Mouse (Mus musculus) forebrain, embryonic 14.5 days (tissue): ENCODE measurements at regions not wholly inside any gene's neighbourhood (a gene's known extent, or its start where the extent isn't known, plus 50 kb on each side); places are given as distances from the start of the nearest gene placed in this dataset.

Source experiments
- ATAC-seq: fragments of 200-750 bp; cut with Nextera tagmentation; 2 replicates; pipeline ENCODE4 v1.8.0; 2017; ENCODE audit warnings: mild to moderate bottlenecking, moderate library complexity
- DNase-seq: peaks from one replicate; pipeline ENCODE4 v3.0.0-alpha.2; 2015; ENCODE audit warnings: low spot score
- H3K27ac ChIP-seq: fragments of 300-500 bp; sonication (generic); 2 replicates; pipeline ENCODE4 v1.5.1; 2014; ENCODE audit warnings: low read depth, mild to moderate bottlenecking, control low read depth, low read length, moderate library complexity
- H3K27me3 ChIP-seq: fragments of 300-500 bp; sonication (generic); replicated peaks from 2 replicates; pipeline ENCODE4 v1.6.1; 2014; ENCODE audit warnings: low read length, control low read depth, mixed read lengths; ENCODE audit not compliant: control insufficient read depth, insufficient read depth
- H3K36me3 ChIP-seq: fragments of 300-500 bp; sonication (generic); 2 replicates; pipeline ENCODE4 v1.6.1; 2014; ENCODE audit warnings: low read length, control low read depth; ENCODE audit not compliant: control insufficient read depth, insufficient read depth
- H3K4me1 ChIP-seq: fragments of 300-500 bp; sonication (generic); 2 replicates; pipeline ENCODE4 v1.6.1; 2014; ENCODE audit warnings: antibody characterized with exemption, low read length, control low read depth; ENCODE audit not compliant: control insufficient read depth, insufficient read depth
- H3K4me2 ChIP-seq: fragments of 300-500 bp; sonication (generic); 2 replicates; pipeline ENCODE4 v1.6.1; 2014; ENCODE audit warnings: mild to moderate bottlenecking, control low read depth, low read length
- H3K4me3 ChIP-seq: fragments of 300-500 bp; sonication (generic); 2 replicates; pipeline ENCODE4 v1.5.1; 2014; ENCODE audit warnings: low read depth, low read length, control low read depth
- H3K9ac ChIP-seq: fragments of 300-500 bp; sonication (generic); 2 replicates; pipeline ENCODE4 v1.6.1; 2014; ENCODE audit warnings: mild to moderate bottlenecking, low read length, control low read depth, moderate library complexity
- H3K9me3 ChIP-seq: fragments of 300-500 bp; sonication (generic); replicated peaks from 2 replicates; pipeline ENCODE4 v1.6.1; 2016; ENCODE audit warnings: low read length, control low read depth, mixed read lengths; ENCODE audit not compliant: control insufficient read depth
- WGBS: fragments of 180-500 bp; shearing (Covaris S2); extraction: QIAGEN DNeasy Blood & Tissue Kit; methylation state at CpG from one replicate; pipeline ENCODE4 v1.1.7; 2014; 5-methylcytosine and 5-hydroxymethylcytosine counted together

DNA sequence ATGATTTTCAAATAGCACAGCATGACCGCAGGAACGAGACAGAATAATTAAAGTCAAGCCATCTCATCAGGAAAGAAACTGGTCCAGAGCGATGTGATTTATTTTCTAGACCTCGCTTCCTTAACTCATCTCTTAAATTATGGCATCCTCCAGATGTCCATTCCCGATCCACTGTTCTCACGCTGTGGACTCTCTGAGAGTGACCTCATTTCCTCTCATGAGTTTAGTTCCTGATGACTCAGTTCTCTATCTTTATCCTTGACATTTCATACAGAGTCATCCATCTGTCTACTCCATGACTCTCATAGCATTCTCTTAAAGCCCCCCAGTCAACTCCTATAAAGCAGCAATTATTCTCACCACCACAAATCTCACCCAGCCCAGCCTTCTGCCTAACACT, 103.2 kb upstream of the Spry2 start:
- 92% methylated on average over 6 of the region's 6 CpGs for WGBS
- H3K4me2 ChIP-seq: no peak overlapping the region
- no peaks in the 10 kb centered on the region for H3K27me3 ChIP-seq
- H3K9ac ChIP-seq: no peak overlapping the region
- no peak overlapping the region for H3K4me3 ChIP-seq
- DNase-seq: no peak
- H3K36me3 ChIP-seq: no peaks in the 10 kb centered on the region
- no peak overlapping the region for H3K27ac ChIP-seq
- H3K4me1 ChIP-seq: no peaks in the 10 kb centered on the region
- no peaks in the 10 kb centered on the region for H3K9me3 ChIP-seq
- ATAC-seq: no peak

DNA sequence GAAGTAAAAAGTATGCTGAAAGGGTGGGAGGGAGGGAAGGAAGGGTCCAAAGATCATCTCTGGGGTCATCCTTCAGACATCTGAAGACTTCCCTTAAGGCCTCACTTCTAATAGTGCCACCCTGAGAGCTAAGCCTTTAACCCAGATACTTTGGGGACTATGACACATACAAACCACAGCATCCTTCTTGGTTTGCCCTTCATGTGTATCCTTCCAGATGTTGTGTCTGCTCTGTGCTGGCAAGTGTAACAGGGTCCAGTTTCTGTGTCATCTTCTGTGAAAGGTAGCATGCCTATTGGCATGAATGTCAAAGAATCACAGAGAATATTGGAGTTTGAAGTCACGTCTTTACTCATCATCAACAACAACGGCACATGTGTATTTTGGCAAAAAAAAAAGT, 98.2 kb upstream of the Trim52 start:
- Histone ChIP-seq H3K4me2 (no peak overlapping the region), H3K36me3 (no peaks in the 10 kb centered on the region), H3K27ac (no peak overlapping the region), H3K9me3 (no peaks in the 10 kb centered on the region), H3K4me3 (no peak overlapping the region), H3K9ac (no peak overlapping the region), H3K27me3 (no peaks in the 10 kb centered on the region), H3K4me1 (no peaks in the 10 kb centered on the region)
- no peak for DNase-seq
- WGBS: 97% methylated on average over 2 of the region's 2 CpGs
- no peak for ATAC-seq

DNA sequence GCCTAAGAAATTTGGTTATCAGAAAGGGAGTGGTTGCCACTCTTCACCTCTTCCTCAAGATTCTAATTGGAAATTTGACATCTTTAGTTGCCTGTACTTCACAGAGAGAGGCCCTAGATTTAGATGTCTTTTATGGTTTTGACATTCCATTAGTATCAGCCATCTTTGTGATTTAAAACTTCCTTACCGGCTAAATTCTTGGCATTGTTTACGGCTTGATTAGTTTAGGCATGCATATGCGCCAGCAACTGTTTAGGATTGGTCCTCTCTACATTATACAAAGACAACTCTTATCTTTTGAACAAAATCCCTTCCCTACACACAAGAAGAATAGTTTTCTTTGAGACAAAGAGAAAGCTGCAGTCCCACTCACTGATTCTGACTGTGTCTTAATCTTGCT, 97.0 kb upstream of the Trim52 start:
- DNase-seq: no peak
- H3K36me3 ChIP-seq: no peaks in the 10 kb centered on the region
- no peaks in the 10 kb centered on the region for H3K9me3 ChIP-seq
- no peaks in the 10 kb centered on the region for H3K27me3 ChIP-seq
- H3K9ac ChIP-seq: no peak overlapping the region
- no peak for ATAC-seq
- no peak overlapping the region for H3K4me2 ChIP-seq
- no peak overlapping the region for H3K27ac ChIP-seq
- no peaks in the 10 kb centered on the region for H3K4me1 ChIP-seq
- H3K4me3 ChIP-seq: no peak overlapping the region
- 77% methylated on average over 3 of the region's 3 CpGs for WGBS

DNA sequence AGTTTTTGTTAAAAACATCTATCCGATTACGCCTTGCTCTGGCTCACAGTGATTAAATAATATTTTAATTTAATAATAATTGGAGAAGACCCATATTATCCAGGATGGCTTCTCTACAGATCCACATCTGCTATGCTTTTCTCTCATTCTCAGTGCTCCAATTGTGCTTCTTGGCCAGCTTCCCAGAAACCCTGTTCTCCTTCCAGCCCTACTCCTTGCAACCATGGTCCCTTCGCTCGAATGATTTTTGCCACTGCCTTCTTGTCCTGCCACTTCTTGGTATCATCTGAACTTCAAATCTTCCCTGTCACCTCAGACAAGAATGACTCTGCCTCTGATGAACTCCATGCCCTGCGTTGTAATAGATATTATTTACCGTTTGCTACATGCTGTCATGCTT, 95.0 kb upstream of the Trim52 start:
- Histone ChIP-seq H3K27ac (no peak overlapping the region), H3K36me3 (no peaks in the 10 kb centered on the region), H3K9ac (no peak overlapping the region), H3K4me3 (no peak overlapping the region), H3K4me1 (no peaks in the 10 kb centered on the region), H3K9me3 (no peaks in the 10 kb centered on the region), H3K4me2 (no peak overlapping the region), H3K27me3 (no peaks in the 10 kb centered on the region)
- peak; percentile 7 for DNase-seq
- ATAC-seq: no peak
- WGBS: 80% methylated on average over 6 of the region's 6 CpGs

DNA sequence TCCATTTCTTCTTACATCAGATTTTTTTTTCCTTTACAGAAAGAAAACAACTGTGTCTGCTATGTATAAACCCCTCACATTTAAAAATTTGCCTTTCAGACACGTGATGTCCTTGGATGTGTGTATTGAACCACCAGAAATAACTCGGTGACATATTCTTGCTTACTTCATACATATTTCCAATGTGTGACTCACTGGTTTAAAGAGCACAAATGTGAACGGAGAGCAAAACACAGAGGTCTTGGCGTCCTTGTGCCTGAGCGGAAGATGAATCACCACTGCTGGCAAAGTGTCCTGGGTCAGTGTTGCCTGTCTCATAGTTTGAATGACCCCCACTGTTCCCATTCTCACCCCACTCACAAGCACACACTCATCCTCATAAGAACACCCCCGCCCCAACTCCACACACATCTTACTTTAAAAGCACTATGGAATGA, 94.0 kb upstream of the Trim52 start:
- H3K4me1 ChIP-seq: no peaks in the 10 kb centered on the region
- H3K27me3 ChIP-seq: no peaks in the 10 kb centered on the region
- ATAC-seq (no peak), DNase-seq (no peak)
- H3K9me3 ChIP-seq: no peaks in the 10 kb centered on the region
- H3K9ac ChIP-seq: no peak overlapping the region
- H3K4me2 ChIP-seq: no peak overlapping the region
- H3K36me3 ChIP-seq: no peaks in the 10 kb centered on the region
- no peak overlapping the region for H3K27ac ChIP-seq
- 84% methylated on average over 6 of the region's 6 CpGs for WGBS
- no peak overlapping the region for H3K4me3 ChIP-seq

DNA sequence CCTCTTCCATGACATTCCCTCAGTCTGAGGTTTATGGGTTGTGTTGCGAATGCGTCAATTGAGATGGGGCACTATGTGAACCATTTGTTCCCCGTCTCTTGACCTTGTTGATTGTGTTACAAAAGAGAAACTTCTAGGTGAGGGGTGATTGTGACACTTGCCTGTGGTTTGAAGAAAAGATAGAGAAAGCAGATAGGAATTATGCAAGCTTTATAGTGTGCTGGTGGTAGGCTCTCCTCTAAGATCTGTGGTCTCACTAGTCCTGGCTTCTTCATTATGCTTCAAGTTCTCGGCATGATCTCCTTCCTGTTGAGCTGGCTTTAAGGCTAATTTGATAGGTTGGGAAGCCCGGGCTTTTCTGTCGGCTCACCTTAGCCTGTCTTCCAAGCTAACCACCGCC, 83.2 kb upstream of the Trim52 start:
- no peak for DNase-seq

DNA sequence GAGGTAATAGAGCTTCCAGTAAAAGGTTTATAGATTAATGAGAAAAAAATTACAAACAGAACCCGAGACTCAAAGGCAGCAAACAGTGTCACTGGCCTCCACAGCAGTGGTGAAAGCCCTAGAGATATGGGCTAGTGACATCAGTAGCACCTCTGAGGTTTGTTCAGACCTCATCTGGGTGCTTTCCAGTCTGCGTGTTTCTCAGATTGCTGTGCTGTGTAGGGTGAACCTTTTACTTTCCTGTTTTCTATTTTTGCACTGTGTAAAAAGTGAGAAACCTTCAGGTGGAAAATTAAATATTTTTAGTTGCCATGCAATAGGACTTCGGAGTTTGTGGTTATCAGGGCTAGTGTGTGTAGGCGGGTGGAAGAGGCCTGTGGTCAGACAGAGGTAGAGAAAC, 79.2 kb upstream of the Trim52 start:
- no peaks in the 10 kb centered on the region for H3K27me3 ChIP-seq
- H3K4me3 ChIP-seq: no peak overlapping the region
- no peaks in the 10 kb centered on the region for H3K4me1 ChIP-seq
- DNase-seq (no peak), ATAC-seq (no peak)
- no peak overlapping the region for H3K27ac ChIP-seq
- no peak overlapping the region for H3K9ac ChIP-seq
- H3K36me3 ChIP-seq: no peaks in the 10 kb centered on the region
- no peaks in the 10 kb centered on the region for H3K9me3 ChIP-seq
- 90% methylated on average over 4 of the region's 4 CpGs for WGBS
- no peak overlapping the region for H3K4me2 ChIP-seq

More for the DNA sequence above, 83.2 kb upstream of the Trim52 start:
- Histone ChIP-seq H3K4me1 (no peaks in the 10 kb centered on the region), H3K27ac (no peak overlapping the region), H3K4me3 (no peak overlapping the region), H3K9ac (no peak overlapping the region), H3K27me3 (no peaks in the 10 kb centered on the region), H3K9me3 (no peaks in the 10 kb centered on the region), H3K4me2 (no peak overlapping the region), H3K36me3 (no peaks in the 10 kb centered on the region)
- ATAC-seq: no peak
- WGBS: 93% methylated on average over 7 of the region's 7 CpGs

DNA sequence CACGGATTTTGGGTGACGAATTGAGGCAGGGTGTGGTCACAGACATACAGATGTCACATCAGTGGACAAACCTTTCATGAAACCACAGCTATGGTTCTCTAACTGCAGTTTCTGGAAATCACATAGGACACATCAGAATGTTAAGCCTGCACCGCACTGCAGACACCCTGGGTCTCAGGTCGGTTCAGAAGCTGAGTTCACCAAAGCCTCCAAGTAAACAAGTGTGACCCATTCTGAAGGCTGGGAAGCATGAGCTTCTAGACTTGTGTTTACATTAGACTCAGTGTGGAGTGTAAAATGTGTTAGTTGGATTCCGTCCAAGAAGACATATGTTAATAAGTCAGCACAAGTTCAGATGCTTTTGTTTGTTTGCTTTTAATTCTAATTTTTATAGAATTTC, 78.3 kb upstream of the Trim52 start:
- H3K9ac ChIP-seq: no peak overlapping the region
- no peak for ATAC-seq
- no peak for DNase-seq
- H3K27ac ChIP-seq: no peak overlapping the region
- H3K4me3 ChIP-seq: no peak overlapping the region
- H3K4me1 ChIP-seq: no peaks in the 10 kb centered on the region
- 92% methylated on average over 5 of the region's 5 CpGs for WGBS
- H3K27me3 ChIP-seq: no peaks in the 10 kb centered on the region
- no peaks in the 10 kb centered on the region for H3K36me3 ChIP-seq
- H3K4me2 ChIP-seq: no peak overlapping the region
- H3K9me3 ChIP-seq: no peaks in the 10 kb centered on the region

DNA sequence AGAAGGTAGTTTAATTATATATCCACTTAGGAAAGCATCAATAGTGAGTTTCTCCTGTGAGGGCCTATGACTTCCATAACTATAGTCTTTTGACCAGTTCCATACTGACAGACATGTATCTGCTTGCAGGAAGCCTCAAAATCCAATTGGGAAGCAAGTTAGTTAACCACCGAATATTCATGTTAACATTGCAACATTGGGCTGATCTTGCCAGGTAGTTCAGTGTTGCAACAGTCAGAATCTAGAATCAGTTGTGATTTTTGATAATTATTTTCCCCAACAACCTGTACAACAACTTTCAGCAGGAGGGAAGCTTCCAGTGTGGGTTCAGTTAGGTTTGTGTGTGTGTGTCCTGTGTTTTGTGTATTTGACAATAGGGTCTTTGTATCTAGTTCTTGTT, 74.9 kb upstream of the Trim52 start:
- Histone ChIP-seq H3K9me3 (no peaks in the 10 kb centered on the region), H3K4me1 (no peaks in the 10 kb centered on the region), H3K9ac (no peak overlapping the region), H3K27ac (no peak overlapping the region), H3K36me3 (no peaks in the 10 kb centered on the region), H3K27me3 (no peaks in the 10 kb centered on the region), H3K4me2 (no peak overlapping the region), H3K4me3 (no peak overlapping the region)
- DNase-seq: no peak
- no peak for ATAC-seq
- 89% methylated on average over 1 of the region's 1 CpGs for WGBS

DNA sequence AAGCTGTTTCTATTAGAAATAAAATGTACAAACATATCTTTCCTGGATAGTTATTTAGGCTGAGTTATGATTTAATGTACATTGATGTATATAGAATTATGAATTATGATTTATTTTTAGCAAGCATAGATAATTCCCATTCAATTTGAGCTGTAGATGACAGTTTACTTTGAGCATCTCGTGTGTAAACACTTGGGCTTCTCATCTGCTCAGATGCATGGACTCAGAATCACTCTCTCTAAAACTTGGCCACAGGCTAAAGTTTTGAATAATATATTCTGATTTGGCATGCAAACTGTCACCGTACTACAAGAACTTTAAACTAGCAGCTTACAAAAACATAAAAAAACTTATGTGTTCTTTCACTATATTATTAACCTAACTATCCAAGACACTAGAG, 72.2 kb upstream of the Trim52 start:
- no peaks in the 10 kb centered on the region for H3K36me3 ChIP-seq
- H3K9ac ChIP-seq: no peak overlapping the region
- ATAC-seq: no peak
- 82% methylated on average over 2 of the region's 2 CpGs for WGBS
- H3K9me3 ChIP-seq: no peaks in the 10 kb centered on the region
- no peak for DNase-seq
- H3K4me1 ChIP-seq: no peaks in the 10 kb centered on the region
- H3K27ac ChIP-seq: no peak overlapping the region
- no peak overlapping the region for H3K4me2 ChIP-seq
- H3K4me3 ChIP-seq: no peak overlapping the region
- H3K27me3 ChIP-seq: no peaks in the 10 kb centered on the region
